Mouse (Mus musculus): ENCODE results near the gene Rergl. TPM values are rescaled to one million over a fixed set of nuclear protein-coding genes. Genes with fewer than 3 reads are reported as not detected.

Rergl gene
- total RNA-seq (2023): not detected

GRCm38 (mm10) chr6:139501876-139502275, at the start of gene Rergl:
Gene Rergl (minus strand): TSS chr6:139501976.

Other genes starting within 250 kb of the Rergl start
- gene Pik3c2g, start 85.2 kb upstream of the Rergl start, total RNA-seq (2023): not detected

Measured in CD4-positive naive resting alpha-beta T cell, adult 57 days (primary cell).